Mouse (Mus musculus) ES-E14 (cell line): ENCODE measurements around the gene Arhgef10l. TPM values are rescaled to one million over a fixed set of nuclear protein-coding genes. Genes with fewer than 3 reads are reported as not detected.

Experiments
- DNase-seq: peaks from one replicate; pipeline ENCODE4 v3.0.0-alpha.2; 2013; ENCODE audit warnings: low read depth, low spot score
- H3K27ac ChIP-seq: 2 replicates; pipeline ENCODE4 v1.5.1; 2012; ENCODE audit warnings: low read depth, mild to moderate bottlenecking, low read length, moderate library complexity, mixed read lengths; ENCODE audit not compliant: poor library complexity, insufficient read depth, severe bottlenecking
- H3K36me3 ChIP-seq: 2 replicates; pipeline ENCODE4 v1.6.1; 2012; ENCODE audit warnings: mild to moderate bottlenecking, low read length, moderate library complexity, mixed read lengths; ENCODE audit not compliant: control insufficient read depth, poor library complexity, insufficient read depth, severe bottlenecking
- H3K4me1 ChIP-seq, 2 experiments: fragments of 150-350 bp in 1 of 2; sonication (generic) in 1 of 2; 2 replicates each; pipeline ENCODE4 v1.6.1; 2012; ENCODE audit warnings: low read length in 2 of 2, mild to moderate bottlenecking in 1 of 2, mixed read lengths in 1 of 2; ENCODE audit not compliant: control insufficient read depth in 2 of 2, insufficient read depth in 2 of 2, poor library complexity in 1 of 2
- H3K4me3 ChIP-seq, 2 experiments: fragments of 150-350 bp in 1 of 2; sonication (generic) in 1 of 2; 2 replicates each; pipeline ENCODE4 v1.5.1; 2012; ENCODE audit warnings: low read length in 2 of 2, low read depth in 1 of 2, mild to moderate bottlenecking in 1 of 2, mixed read lengths in 1 of 2; ENCODE audit not compliant: insufficient read depth in 1 of 2, poor library complexity in 1 of 2, severe bottlenecking in 1 of 2
- H3K9ac ChIP-seq: 2 replicates; pipeline ENCODE4 v1.6.1; 2012; ENCODE audit warnings: low read depth, mild to moderate bottlenecking, low read length, mixed read lengths; ENCODE audit not compliant: poor library complexity, insufficient read depth, severe bottlenecking
- H3K9me3 ChIP-seq: fragments of 150-350 bp; sonication (generic); 2 replicates; pipeline ENCODE4 v1.6.1; 2012; ENCODE audit warnings: low read depth, mild to moderate bottlenecking, low read length; ENCODE audit not compliant: control insufficient read depth, insufficient read depth
- CHD2 ChIP-seq: IDR thresholded peaks from 2 replicates; pipeline ENCODE4 v1.6.1; 2014; ENCODE audit warnings: mild to moderate bottlenecking, low read depth, low read length, inconsistent platforms
- HCFC1 ChIP-seq: IDR thresholded peaks from 2 replicates; pipeline ENCODE4 v1.6.1; 2012; ENCODE audit warnings: low read length, inconsistent platforms, borderline replicate concordance; ENCODE audit not compliant: insufficient read depth
- MAFK ChIP-seq: IDR thresholded peaks from 2 replicates; pipeline ENCODE4 v1.6.1; 2014; ENCODE audit warnings: mild to moderate bottlenecking, low read depth, low read length, inconsistent platforms; ENCODE audit not compliant: insufficient read depth
- ZC3H11A ChIP-seq: IDR thresholded peaks from 2 replicates; pipeline ENCODE4 v1.6.1; 2012; ENCODE audit warnings: low read depth, mild to moderate bottlenecking, inconsistent platforms, low read length, borderline replicate concordance
- ZNF384 ChIP-seq: IDR thresholded peaks from 2 replicates; pipeline ENCODE4 v1.6.1; 2012; ENCODE audit warnings: low read depth, low read length, inconsistent platforms
- in situ Hi-C, 2 experiments: fragments of 600-800 bp; cut with MboI; formaldehyde crosslinking; loops; one replicate each; pipeline ENCODE4 v1.15.1; 2025; ENCODE audit warnings: low sequenced_read_pairs in 2 of 2, inconsistent platforms in 1 of 2; ENCODE audit not compliant: unreplicated experiment in 2 of 2
- total RNA-seq: library from RNA; depleted of rRNA; stranded (reverse); fragments of 300-350 nt; gene quantifications from 2 replicates; pipeline ENCODE4 v1.2.3, GENCODE M21; 2012

The Arhgef10l gene
- total RNA-seq, 1 experiment, result 14.8 TPM

- in situ Hi-C loops, result no loop called here
- peaks cover 0 to 4% of the 10 kb centered on the region in 2 experiments; a peak in 2 of 4 replicates for H3K4me1 ChIP-seq
- H3K9me3 ChIP-seq, result no peaks in the 10 kb centered on the region
- no peak overlapping the region for H3K27ac ChIP-seq
- no peak for DNase-seq
- H3K4me3 ChIP-seq, result no peak overlapping the region
- H3K36me3 ChIP-seq, result peaks cover 11% of the 10 kb centered on the region; the same call in 1 of the 2 replicates
- TF ChIP-seq MAFK, result no peak
- no peak for TF ChIP-seq HCFC1
- TF ChIP-seq ZNF384, result no peak
- no peak overlapping the region for H3K9ac ChIP-seq
Measured at GRCm38 (mm10) chr4:140547488-140547887, 118.3 kb downstream of the Arhgef10l start.

GRCm38 (mm10) chr4:140539125-140539524 is 126.7 kb downstream of the Arhgef10l start:
- no peak overlapping the region for H3K9ac ChIP-seq
- no peaks in the 10 kb centered on the region for H3K9me3 ChIP-seq
- H3K27ac ChIP-seq, result no peak overlapping the region
- H3K4me3 ChIP-seq, result no peak overlapping the region
- in situ Hi-C loops, result no loop called here
- H3K4me1 ChIP-seq, result peaks cover 2 to 17% of the 10 kb centered on the region in 2 experiments; a peak in 1 of 4 replicates
- peak; percentile 58 for DNase-seq
- peaks cover 11% of the 10 kb centered on the region; the same call in 1 of the 2 replicates for H3K36me3 ChIP-seq
- TF ChIP-seq HCFC1, result no peak
- TF ChIP-seq ZC3H11A, result peak; percentile 22; the same call in 1 of the 2 replicates

GRCm38 (mm10) chr4:140537561-140538021 is 128.2 kb downstream of the Arhgef10l start:
- H3K9ac ChIP-seq, result no peak overlapping the region
- peaks cover 2% of the 10 kb centered on the region; the same call in 1 of the 2 replicates for H3K36me3 ChIP-seq
- TF ChIP-seq HCFC1 (no peak), ZNF384 (no peak), MAFK (no peak), CHD2 (no peak), ZC3H11A (no peak)
- no peak for DNase-seq
- H3K27ac ChIP-seq, result no peak overlapping the region
- H3K4me3 ChIP-seq, result no peak overlapping the region
- H3K4me1 ChIP-seq, result peaks cover 2 to 20% of the 10 kb centered on the region in 2 experiments; a peak in 1 of 4 replicates
- in situ Hi-C loops, result no loop called here
- H3K9me3 ChIP-seq, result no peaks in the 10 kb centered on the region

GRCm38 (mm10) chr4:140535323-140535722 is 130.5 kb downstream of the Arhgef10l start:
- in situ Hi-C loops, result no loop called here
- peaks cover 3 to 34% of the 10 kb centered on the region in 2 experiments; a peak in 3 of 4 replicates for H3K4me1 ChIP-seq
- H3K36me3 ChIP-seq, result 0 out of 2 replicates have a peak, but pooled peaks cover 2% of the 10 kb centered on the region
- H3K27ac ChIP-seq, result no peak overlapping the region
- TF ChIP-seq MAFK (no peak), ZC3H11A (no peak), HCFC1 (no peak), CHD2 (no peak), ZNF384 (no peak)
- H3K4me3 ChIP-seq, result no peak overlapping the region
- H3K9ac ChIP-seq, result no peak overlapping the region
- no peak for DNase-seq
- no peaks in the 10 kb centered on the region for H3K9me3 ChIP-seq

- DNase-seq, result no peak
- no peak for TF ChIP-seq ZC3H11A
- no peak for TF ChIP-seq ZNF384
- no peak for TF ChIP-seq HCFC1
- no peak for TF ChIP-seq CHD2
- TF ChIP-seq MAFK, result no peak
- Histone ChIP-seq H3K9me3 (no peaks in the 10 kb centered on the region), H3K36me3 (0 out of 2 replicates have a peak, but pooled peaks cover 2% of the 10 kb centered on the region), H3K27ac (no peak overlapping the region), H3K9ac (no peak overlapping the region), H3K4me1 (peaks cover 2 to 32% of the 10 kb centered on the region in 2 experiments; a peak in 3 of 4 replicates), H3K4me3 (no peak overlapping the region)
- in situ Hi-C loops, result no loop called here
Measured at GRCm38 (mm10) chr4:140532270-140532669, 133.5 kb downstream of the Arhgef10l start.
